Mouse (Mus musculus) forebrain, embryonic 12.5 days (tissue): ENCODE measurements around the gene Il34. TPM values are rescaled to one million over a fixed set of nuclear protein-coding genes. Genes with fewer than 3 reads are reported as not detected.

ENCODE experiments used
- ATAC-seq: fragments of 200-750 bp; cut with Nextera tagmentation; 2 replicates; pipeline ENCODE4 v1.8.0; 2017; ENCODE audit warnings: moderate TSS enrichment; ENCODE audit not compliant: low FRiP score
- H3K27ac ChIP-seq: fragments of 300-500 bp; sonication (generic); 2 replicates; pipeline ENCODE4 v1.5.1; 2016; ENCODE audit warnings: mild to moderate bottlenecking
- H3K27me3 ChIP-seq: fragments of 300-500 bp; sonication (generic); 2 replicates; pipeline ENCODE4 v1.6.1; 2016; ENCODE audit warnings: mild to moderate bottlenecking
- H3K36me3 ChIP-seq: fragments of 300-500 bp; sonication (generic); replicated peaks from 2 replicates; pipeline ENCODE4 v1.6.1; 2016; ENCODE audit warnings: mild to moderate bottlenecking
- H3K4me1 ChIP-seq: fragments of 300-500 bp; sonication (generic); 2 replicates; pipeline ENCODE4 v1.6.1; 2016
- H3K4me2 ChIP-seq: fragments of 300-500 bp; sonication (generic); 2 replicates; pipeline ENCODE4 v1.6.1; 2016; ENCODE audit warnings: mild to moderate bottlenecking, moderate library complexity
- H3K4me3 ChIP-seq: fragments of 300-500 bp; sonication (generic); replicated peaks from 2 replicates; pipeline ENCODE4 v1.5.1; 2016; ENCODE audit warnings: mild to moderate bottlenecking
- H3K9ac ChIP-seq: fragments of 300-500 bp; sonication (generic); 2 replicates; pipeline ENCODE4 v1.6.1; 2016; ENCODE audit warnings: mild to moderate bottlenecking
- H3K9me3 ChIP-seq: fragments of 300-500 bp; sonication (generic); 2 replicates; pipeline ENCODE4 v1.6.1; 2016
- WGBS: fragments of 180-500 bp; shearing (Covaris S2); methylation state at CpG from one replicate; pipeline ENCODE4 v1.1.7; 2016; 5-methylcytosine and 5-hydroxymethylcytosine counted together
- polyA plus RNA-seq: library from polyadenylated mRNA; unstranded; fragments of >200 nt; fragmentation: Nextera tagmentation; extraction: Ambion mirVana; gene quantifications from 2 replicates; pipeline ENCODE4 v1.2.1, GENCODE M21; 2016

The Il34 gene
- polyA plus RNA-seq, 1 experiment from 2014 or later = 0.63 TPM

GRCm38 (mm10) chr8:110745162-110745561, 60.6 kb downstream of the Il34 start:
- Histone ChIP-seq H3K9ac (no peak overlapping the region), H3K4me1 (no peaks in the 10 kb centered on the region), H3K4me2 (no peak overlapping the region), H3K36me3 (peaks cover 7% of the 10 kb centered on the region), H3K9me3 (no peaks in the 10 kb centered on the region), H3K27ac (no peak overlapping the region), H3K27me3 (no peaks in the 10 kb centered on the region), H3K4me3 (no peak overlapping the region)
- 95% methylated on average over 10 of the region's 10 CpGs for WGBS
- ATAC-seq = no peak

- H3K36me3 ChIP-seq = peaks cover 34% of the 10 kb centered on the region
- no peak overlapping the region for H3K4me2 ChIP-seq
- no peak for ATAC-seq
- no peaks in the 10 kb centered on the region for H3K4me1 ChIP-seq
- no peak overlapping the region for H3K27ac ChIP-seq
- H3K27me3 ChIP-seq = no peaks in the 10 kb centered on the region
- WGBS = 87% methylated on average over 5 of the region's 5 CpGs
- H3K9ac ChIP-seq = no peak overlapping the region
- H3K9me3 ChIP-seq = no peaks in the 10 kb centered on the region
- H3K4me3 ChIP-seq = no peak overlapping the region
These were observed 63.3 kb downstream of the Il34 start for GRCm38 (mm10) chr8:110742452-110742818.

- Histone ChIP-seq H3K4me1 (no peaks in the 10 kb centered on the region), H3K36me3 (peaks cover 39% of the 10 kb centered on the region), H3K9ac (no peak overlapping the region), H3K4me2 (no peak overlapping the region), H3K27me3 (no peaks in the 10 kb centered on the region), H3K9me3 (no peaks in the 10 kb centered on the region), H3K27ac (no peak overlapping the region), H3K4me3 (no peak overlapping the region)
- WGBS = 84% methylated on average over 15 of the region's 15 CpGs
- ATAC-seq = no peak
These were observed 63.8 kb downstream of the Il34 start for GRCm38 (mm10) chr8:110741816-110742451.

GRCm38 (mm10) chr8:110740629-110741175, 65.0 kb downstream of the Il34 start:
- H3K4me1 ChIP-seq = no peaks in the 10 kb centered on the region
- H3K27me3 ChIP-seq = no peaks in the 10 kb centered on the region
- H3K4me2 ChIP-seq = no peak overlapping the region
- H3K4me3 ChIP-seq = no peak overlapping the region
- no peak for ATAC-seq
- H3K9me3 ChIP-seq = no peaks in the 10 kb centered on the region
- WGBS = 96% methylated on average over 5 of the region's 5 CpGs
- H3K36me3 ChIP-seq = peaks cover 50% of the 10 kb centered on the region
- H3K9ac ChIP-seq = no peak overlapping the region
- H3K27ac ChIP-seq = no peak overlapping the region

GRCm38 (mm10) chr8:110738591-110739195, 67.0 kb downstream of the Il34 start:
- no peak overlapping the region for H3K4me3 ChIP-seq
- no peaks in the 10 kb centered on the region for H3K9me3 ChIP-seq
- H3K9ac ChIP-seq = no peak overlapping the region
- no peaks in the 10 kb centered on the region for H3K27me3 ChIP-seq
- peaks cover 70% of the 10 kb centered on the region for H3K36me3 ChIP-seq
- H3K4me1 ChIP-seq = no peaks in the 10 kb centered on the region
- no peak for ATAC-seq
- WGBS = 93% methylated on average over 35 of the region's 35 CpGs
- H3K4me2 ChIP-seq = no peak overlapping the region
- H3K27ac ChIP-seq = no peak overlapping the region

- H3K9me3 ChIP-seq = no peaks in the 10 kb centered on the region
- H3K9ac ChIP-seq = no peak overlapping the region
- H3K27me3 ChIP-seq = no peaks in the 10 kb centered on the region
- no peak overlapping the region for H3K27ac ChIP-seq
- H3K4me3 ChIP-seq = no peak overlapping the region
- WGBS = 92% methylated on average over 8 of the region's 8 CpGs
- H3K4me2 ChIP-seq = no peak overlapping the region
- peaks cover 92% of the 10 kb centered on the region for H3K36me3 ChIP-seq
- no peaks in the 10 kb centered on the region for H3K4me1 ChIP-seq
- ATAC-seq = no peak
These were observed 72.7 kb downstream of the Il34 start for GRCm38 (mm10) chr8:110733036-110733435.

- no peaks in the 10 kb centered on the region for H3K27me3 ChIP-seq
- WGBS = 91% methylated on average over 8 of the region's 8 CpGs
- peaks cover 9% of the 10 kb centered on the region for H3K4me1 ChIP-seq
- no peak overlapping the region; the same call in 1 of the 2 replicates for H3K4me3 ChIP-seq
- no peak overlapping the region for H3K4me2 ChIP-seq
- H3K9ac ChIP-seq = no peak overlapping the region
- H3K27ac ChIP-seq = no peak overlapping the region
- ATAC-seq = no peak
- no peaks in the 10 kb centered on the region for H3K9me3 ChIP-seq
- peaks cover 87% of the 10 kb centered on the region for H3K36me3 ChIP-seq
These were observed 74.3 kb downstream of the Il34 start for GRCm38 (mm10) chr8:110731346-110731859.

GRCm38 (mm10) chr8:110726893-110727292, 78.8 kb downstream of the Il34 start:
- peaks cover 53% of the 10 kb centered on the region for H3K4me1 ChIP-seq
- H3K9ac ChIP-seq = no peak overlapping the region
- H3K4me3 ChIP-seq = no peak overlapping the region
- no peaks in the 10 kb centered on the region for H3K9me3 ChIP-seq
- peaks cover 46% of the 10 kb centered on the region for H3K36me3 ChIP-seq
- 7% methylated on average over 18 of the region's 18 CpGs for WGBS
- H3K4me2 ChIP-seq = no peak overlapping the region
- H3K27me3 ChIP-seq = no peaks in the 10 kb centered on the region; the same call in 1 of the 2 replicates
- peak; percentile 28 for ATAC-seq
- H3K27ac ChIP-seq = 0 out of 2 replicates have a peak overlapping the region, but pooled peaks have one; percentile 5

- 39% methylated on average over 7 of the region's 7 CpGs for WGBS
- ATAC-seq = no peak
- H3K4me1 ChIP-seq = peaks cover 59% of the 10 kb centered on the region
- no peaks in the 10 kb centered on the region; the same call in 1 of the 2 replicates for H3K27me3 ChIP-seq
- H3K27ac ChIP-seq = peak overlapping the region; percentile 43
- no peaks in the 10 kb centered on the region for H3K9me3 ChIP-seq
- peaks cover 33% of the 10 kb centered on the region for H3K36me3 ChIP-seq
- H3K9ac ChIP-seq = no peak overlapping the region
- no peak overlapping the region for H3K4me3 ChIP-seq
- H3K4me2 ChIP-seq = no peak overlapping the region
These were observed 80.5 kb downstream of the Il34 start for GRCm38 (mm10) chr8:110725084-110725838.

GRCm38 (mm10) chr8:110724493-110724892, 81.2 kb downstream of the Il34 start:
- H3K27ac ChIP-seq = no peak overlapping the region

GRCm38 (mm10) chr8:110722414-110723011, 83.2 kb downstream of the Il34 start:
- ATAC-seq = no peak
- H3K4me3 ChIP-seq = peak overlapping the region; percentile 80
- H3K4me2 ChIP-seq = peak overlapping the region; percentile 77
- peak overlapping the region; percentile 89; the same call in 1 of the 2 replicates for H3K27ac ChIP-seq
- H3K36me3 ChIP-seq = peaks cover 5% of the 10 kb centered on the region
- 51% methylated on average over 11 of the region's 11 CpGs for WGBS
- H3K27me3 ChIP-seq = no peaks in the 10 kb centered on the region; the same call in 1 of the 2 replicates
- no peaks in the 10 kb centered on the region for H3K9me3 ChIP-seq
- H3K9ac ChIP-seq = peak overlapping the region; percentile 91
- H3K4me1 ChIP-seq = peaks cover 74% of the 10 kb centered on the region

More at GRCm38 (mm10) chr8:110724493-110724892, 81.2 kb downstream of the Il34 start:
- Histone ChIP-seq H3K4me3 (no peak overlapping the region), H3K4me2 (no peak overlapping the region), H3K9ac (no peak overlapping the region), H3K4me1 (peaks cover 67% of the 10 kb centered on the region), H3K36me3 (peaks cover 25% of the 10 kb centered on the region), H3K9me3 (no peaks in the 10 kb centered on the region), H3K27me3 (no peaks in the 10 kb centered on the region; the same call in 1 of the 2 replicates)
- no peak for ATAC-seq
- 64% methylated on average over 3 of the region's 3 CpGs for WGBS
